Mouse (Mus musculus) fat pad, adult 2 months (tissue): Measurements from ENCODE around the gene Gp1ba.
A peak's percentile ranks its signal among the peaks of the same experiment; 100 is the strongest.

Experiments used
- DNase-seq: peaks from one replicate; pipeline ENCODE4 v3.0.0-alpha.2; 2011; ENCODE audit warnings: low read depth, low spot score; ENCODE audit errors: extremely low read depth

The Gp1ba gene

GRCm38 (mm10) chr11:70652884-70653344, 14.0 kb downstream of the Gp1ba start:
- DNase-seq: no peak

DNA sequence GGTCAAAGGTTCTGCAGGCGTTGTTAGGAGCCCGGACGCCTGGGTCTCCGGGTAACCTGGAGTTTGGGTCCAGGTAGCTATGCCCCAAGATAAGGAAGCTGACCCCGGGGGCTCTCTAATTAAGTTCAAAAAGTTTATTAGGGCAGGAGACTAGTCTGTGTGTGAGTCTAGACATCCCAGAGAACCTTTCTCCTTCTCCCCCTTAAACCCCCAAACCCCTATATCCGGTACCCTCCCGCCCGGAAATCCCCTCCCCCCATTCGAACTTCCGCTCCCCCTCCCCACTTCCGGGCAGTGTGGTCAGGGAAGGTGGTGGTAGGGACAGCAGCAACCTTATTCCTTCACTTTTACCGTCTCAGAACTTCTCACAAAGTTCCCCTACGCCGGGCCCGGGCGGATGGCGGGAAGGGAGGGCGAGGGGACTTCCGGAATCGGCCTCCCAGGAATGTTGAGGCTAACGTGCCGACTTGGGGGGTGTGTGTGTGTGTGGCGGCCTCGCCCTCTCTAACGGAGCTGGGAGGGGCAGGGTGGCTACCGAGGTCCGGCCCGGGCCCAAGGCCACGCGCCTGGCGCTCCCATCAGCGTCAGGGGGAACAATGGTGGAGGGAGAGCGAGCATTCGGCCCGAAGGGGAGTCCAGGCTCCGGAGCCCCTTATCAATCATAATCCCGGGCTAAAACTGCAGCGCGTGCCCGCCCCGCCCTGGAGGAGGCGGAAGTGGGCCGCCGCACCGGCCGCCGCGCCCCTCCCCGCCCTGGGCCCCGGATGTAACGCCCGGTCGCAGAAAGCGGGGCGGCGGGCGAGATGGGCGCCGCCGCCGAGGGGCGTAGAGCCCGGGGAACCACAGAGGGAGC, 14.6 kb downstream of the Gp1ba start:
- DNase-seq: no peak

- DNase-seq: no peak
Observed at GRCm38 (mm10) chr11:70654198-70654922, 15.4 kb downstream of the Gp1ba start, which contains the start of gene Pfn1. TSS of gene Pfn1 (minus strand) at chr11:70654644.

GRCm38 (mm10) chr11:70654923-70655570, 16.1 kb downstream of the Gp1ba start:
- DNase-seq: no peak

DNA sequence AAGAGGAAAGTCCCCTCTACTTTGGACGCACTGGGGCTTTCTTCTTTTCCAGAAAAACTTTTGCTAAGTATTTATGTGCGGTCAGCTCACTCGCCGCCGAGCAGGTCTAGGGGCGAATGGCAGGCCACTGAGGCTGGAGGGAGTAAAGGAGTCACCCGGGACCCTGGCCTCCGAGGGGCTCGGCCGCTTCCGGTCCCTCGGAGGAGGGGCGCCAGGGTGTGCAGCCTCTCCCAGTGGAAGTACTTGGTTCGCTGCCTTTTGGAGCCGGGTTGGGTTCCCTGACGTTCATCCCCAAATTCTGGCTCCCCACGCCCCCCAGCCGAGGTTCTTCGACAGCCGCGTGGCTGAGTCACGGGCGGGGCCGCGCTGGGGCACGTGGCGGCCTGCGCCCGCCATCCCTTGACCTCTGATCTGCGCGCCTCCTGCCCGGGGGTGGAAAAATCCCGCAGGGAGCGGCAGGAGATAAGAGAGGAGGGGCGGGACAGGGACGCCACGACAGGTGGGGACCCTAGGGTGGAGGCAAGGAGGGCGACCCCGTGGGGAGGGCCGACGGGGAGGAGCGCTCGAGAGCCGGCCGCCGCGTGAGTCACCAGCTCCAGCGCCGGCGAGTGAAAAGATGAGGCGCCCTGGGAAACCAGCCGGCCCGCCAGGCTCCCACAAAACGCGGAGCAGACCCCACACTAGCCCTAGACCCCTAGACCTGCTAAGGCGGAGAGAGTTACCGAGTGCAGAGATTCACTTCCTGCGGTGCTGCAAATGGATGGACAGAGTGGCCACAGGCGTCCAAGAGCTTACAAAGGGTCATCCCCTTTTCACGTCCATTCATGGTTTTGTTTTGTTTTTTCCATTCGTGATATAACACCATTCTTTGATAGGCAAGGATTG, 16.9 kb downstream of the Gp1ba start:
- no peak for DNase-seq

- no peak for DNase-seq
Observed at GRCm38 (mm10) chr11:70656456-70656927, 17.6 kb downstream of the Gp1ba start.

GRCm38 (mm10) chr11:70656964-70657363, 18.0 kb downstream of the Gp1ba start, which contains the start of gene Eno3:
TSS of gene Eno3 (plus strand) at chr11:70657202.
- no peak for DNase-seq

DNA sequence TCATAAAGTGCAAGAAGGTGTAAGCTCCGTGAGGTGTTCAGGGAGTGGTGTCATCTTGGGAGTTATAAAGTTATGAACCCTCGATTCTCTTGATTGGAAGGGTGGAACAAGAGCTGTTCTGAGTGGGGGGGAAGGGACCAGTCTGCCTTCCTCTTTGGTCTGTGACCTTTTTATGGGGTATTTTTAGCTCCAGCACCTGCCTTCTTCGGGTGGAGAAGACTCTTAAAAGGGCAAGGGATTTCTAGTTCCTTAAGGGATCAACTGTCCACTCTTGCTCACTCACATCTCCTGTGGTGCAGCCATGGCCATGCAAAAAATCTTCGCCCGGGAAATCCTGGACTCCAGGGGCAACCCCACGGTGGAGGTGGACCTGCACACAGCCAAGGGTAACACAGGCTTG, 18.7 kb downstream of the Gp1ba start:
- DNase-seq: no peak

GRCm38 (mm10) chr11:70657991-70658390, 19.1 kb downstream of the Gp1ba start:
- DNase-seq: no peak

- DNase-seq: no peak
Observed at GRCm38 (mm10) chr11:70658521-70658920, 19.6 kb downstream of the Gp1ba start.

DNA sequence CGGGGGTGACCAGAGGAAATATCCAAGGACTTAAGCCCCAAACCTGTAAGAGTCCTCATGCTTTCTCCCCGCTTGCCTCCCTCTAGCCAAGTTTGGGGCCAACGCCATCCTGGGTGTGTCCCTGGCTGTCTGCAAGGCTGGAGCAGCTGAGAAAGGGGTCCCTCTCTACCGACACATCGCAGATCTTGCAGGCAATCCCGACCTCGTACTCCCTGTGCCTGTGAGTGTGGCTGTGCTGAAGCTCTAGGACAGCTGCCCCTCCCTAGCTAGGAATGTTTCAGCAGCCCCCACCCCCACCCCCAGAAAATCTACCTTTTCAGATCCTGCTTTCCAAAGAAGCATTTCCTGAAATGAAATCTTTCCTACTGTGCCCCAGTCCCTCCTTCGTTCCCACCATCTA, 20.0 kb downstream of the Gp1ba start:
- no peak for DNase-seq

- DNase-seq: no peak
Observed at GRCm38 (mm10) chr11:70660571-70660970, 21.6 kb downstream of the Gp1ba start.

DNA sequence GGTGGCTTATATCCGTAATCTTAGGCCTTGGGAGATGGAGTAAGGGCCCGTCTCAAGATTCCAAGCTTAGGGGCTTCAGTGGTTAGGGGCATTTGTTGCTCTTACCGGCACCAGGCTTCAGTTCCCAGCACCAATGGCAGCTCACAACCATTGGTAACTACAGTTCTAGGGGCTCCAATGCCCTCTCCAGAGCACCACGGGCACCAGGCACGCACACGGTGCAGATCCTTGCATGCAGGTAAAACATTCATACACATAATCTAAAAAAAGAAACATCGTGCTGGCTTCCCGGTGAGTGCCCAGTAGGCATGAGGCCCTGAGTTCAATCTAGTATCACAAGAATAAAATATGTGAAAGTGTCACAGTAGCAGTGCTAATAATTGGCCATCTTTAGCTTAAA, 24.2 kb downstream of the Gp1ba start:
- no peak for DNase-seq

DNA sequence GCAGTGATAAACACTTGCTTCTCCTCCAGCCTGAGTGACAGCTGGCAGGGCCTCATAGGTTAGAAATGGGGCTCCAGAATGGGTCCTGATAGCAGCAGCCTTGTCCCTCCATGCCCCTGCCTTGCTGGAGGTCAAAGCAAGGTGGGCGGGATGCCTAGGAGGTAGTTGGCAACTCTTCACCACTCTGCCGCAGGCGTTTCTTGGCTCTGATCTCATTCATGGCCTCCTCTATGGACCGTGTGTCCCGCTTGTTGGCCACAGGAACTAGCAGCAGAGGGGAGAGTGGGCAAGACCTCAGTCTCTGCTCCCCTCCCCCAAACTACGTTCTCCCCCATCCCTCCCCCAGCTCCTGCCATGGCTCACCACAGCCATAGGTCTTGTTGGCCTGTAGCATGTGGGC, 25.0 kb downstream of the Gp1ba start:
- DNase-seq: no peak

GRCm38 (mm10) chr11:70664741-70665140, 25.8 kb downstream of the Gp1ba start:
- no peak for DNase-seq

DNA sequence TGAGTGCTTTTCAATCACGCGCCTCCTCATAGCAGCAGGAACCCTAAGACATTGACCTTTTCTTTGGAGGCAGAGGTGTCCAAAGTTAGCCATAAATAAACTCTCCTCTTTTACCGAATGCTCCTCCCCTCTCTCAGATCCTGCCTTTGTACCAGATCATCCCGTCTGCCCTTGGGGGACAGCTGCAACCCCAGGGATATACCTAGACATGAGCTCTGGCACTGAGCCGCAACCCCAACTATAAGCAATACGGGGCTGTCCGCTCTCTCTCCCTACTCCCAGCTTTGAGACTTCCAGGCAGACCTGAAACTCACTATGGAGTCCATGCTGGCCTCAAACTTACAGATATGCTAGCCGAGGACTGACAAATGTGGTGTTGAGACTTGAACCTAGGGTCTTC, 27.8 kb downstream of the Gp1ba start:
- DNase-seq: no peak

GRCm38 (mm10) chr11:70667271-70668150, 28.6 kb downstream of the Gp1ba start:
- no peak for DNase-seq

DNA sequence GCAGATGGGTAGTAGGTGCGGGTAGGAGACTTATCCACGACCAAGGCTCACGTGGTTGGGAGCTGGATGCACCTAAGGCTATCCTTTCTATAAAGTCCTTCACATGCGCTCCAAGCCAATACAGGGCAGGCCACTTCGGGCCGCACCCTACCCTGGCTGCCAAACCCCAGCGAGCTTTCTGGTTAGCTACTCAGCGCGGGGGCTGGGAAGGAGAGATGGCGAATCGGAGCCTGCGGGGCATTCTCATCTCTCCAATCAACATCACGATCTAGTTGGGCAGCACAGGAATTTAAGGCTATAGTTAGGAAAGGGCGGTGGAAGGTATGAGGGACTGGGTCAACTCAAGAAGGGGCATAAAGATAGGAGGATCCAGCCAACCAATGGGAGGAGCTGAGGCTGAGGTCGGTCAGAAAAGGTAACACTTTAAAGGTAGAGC, 29.4 kb downstream of the Gp1ba start:
- DNase-seq: no peak

DNA sequence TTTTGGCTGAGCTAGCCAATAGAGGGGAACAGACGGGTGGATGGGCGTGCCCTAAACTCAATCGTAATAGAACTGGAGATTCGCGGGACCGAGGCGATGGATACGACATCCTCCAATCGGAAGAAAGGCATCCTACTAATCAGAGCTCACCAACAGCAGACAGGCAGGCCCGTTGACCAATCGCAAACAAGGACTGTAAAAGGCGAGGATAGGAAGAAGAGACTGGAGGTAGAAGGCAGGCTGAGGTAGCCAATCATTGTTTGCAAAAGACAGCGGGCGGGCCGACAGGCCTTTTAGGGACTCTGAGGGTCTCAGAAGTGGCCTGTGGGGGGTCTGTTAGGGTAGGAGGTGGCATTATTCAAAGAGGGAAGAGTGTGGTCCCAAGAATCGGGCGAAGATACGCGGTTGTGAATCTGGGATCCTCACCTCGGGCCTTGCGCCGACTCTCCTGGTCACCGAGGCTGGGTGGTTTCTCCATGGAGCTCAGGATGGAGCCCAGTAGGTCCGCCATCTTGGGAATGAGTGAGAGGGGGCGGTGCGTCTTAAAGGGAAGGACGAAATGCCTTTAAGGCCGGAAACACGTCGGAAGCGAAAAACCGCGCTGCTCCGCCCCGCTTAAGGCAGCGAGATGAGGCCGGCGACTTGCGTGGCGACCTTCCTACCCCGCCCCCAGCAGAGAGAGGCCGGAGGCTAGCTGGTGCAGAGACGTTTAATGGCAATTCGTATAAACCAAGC, 30.0 kb downstream of the Gp1ba start, which contains the start of gene Spag7:
Gene Spag7 (minus strand): TSS at position 646 of the 735 bp plus-strand sequence.
- DNase-seq: peak; percentile 98
